Mouse (Mus musculus) kidney, postnatal 14 days (tissue): ENCODE data around the gene Sla2.
"Not testable (repeated sequence)": the region's sequence is repeated elsewhere in the genome, so short reads cannot be mapped to it uniquely, and the experiment has no call there.

Source experiments
- DNase-seq: peaks from one replicate; pipeline ENCODE4 v3.0.0; 2022; ENCODE audit warnings: mixed read lengths

The Sla2 gene

GRCm38 (mm10) chr2:156901344-156901743 is 14.4 kb upstream of the Sla2 start:
- DNase-seq, result no peak

GRCm38 (mm10) chr2:156899184-156899583 is 12.2 kb upstream of the Sla2 start:
- DNase-seq, result no peak

DNA sequence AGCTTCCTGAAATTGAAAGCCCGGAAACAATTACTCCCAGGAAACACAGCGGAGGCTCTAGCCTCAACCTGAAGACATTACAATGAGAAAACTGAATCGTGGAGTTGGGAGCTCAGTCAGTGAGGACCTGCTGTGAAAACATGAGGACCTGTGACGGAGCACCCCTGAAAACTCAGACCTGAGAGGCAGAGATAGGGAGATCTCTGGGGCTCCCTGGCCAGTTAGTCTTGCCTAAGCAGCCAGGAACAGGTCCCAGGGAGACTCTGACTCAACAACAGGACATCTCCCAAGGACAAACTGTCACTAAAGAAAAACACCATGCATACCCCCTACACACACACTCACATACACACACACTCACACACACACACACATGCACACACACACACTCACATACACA is 11.4 kb upstream of the Sla2 start:
- DNase-seq, result no peak

GRCm38 (mm10) chr2:156897034-156897433 is 10.0 kb upstream of the Sla2 start:
- DNase-seq, result no peak

DNA sequence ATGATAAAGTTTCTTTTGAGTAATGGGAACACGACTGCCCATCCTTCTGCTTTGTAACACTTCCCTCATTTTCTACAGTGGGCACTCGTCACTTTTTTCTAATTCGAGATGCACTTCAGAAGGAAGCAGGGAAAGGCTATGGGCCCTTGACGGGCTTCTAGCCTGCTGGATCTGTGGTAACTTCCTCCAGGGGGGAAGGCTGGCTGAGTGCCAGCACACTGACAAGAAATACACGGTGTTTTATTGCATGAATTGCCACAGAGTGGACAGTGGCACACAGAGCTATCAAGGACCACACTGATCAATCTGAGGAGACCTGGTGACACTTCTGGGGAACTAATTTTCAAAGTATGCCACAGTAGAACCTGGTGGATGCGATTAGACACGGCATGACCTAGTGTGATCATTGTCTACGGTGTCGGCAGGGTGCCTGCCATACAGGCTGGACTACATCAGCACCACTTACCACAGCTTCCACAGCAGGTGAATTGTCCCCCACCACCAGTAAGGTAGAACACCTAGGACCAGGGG is 9.5 kb upstream of the Sla2 start:
- DNase-seq, result no peak

- no peak for DNase-seq
These were observed 7.7 kb upstream of the Sla2 start for GRCm38 (mm10) chr2:156894496-156895265.

- no peak for DNase-seq
These were observed 5.8 kb upstream of the Sla2 start for GRCm38 (mm10) chr2:156892821-156893220.

DNA sequence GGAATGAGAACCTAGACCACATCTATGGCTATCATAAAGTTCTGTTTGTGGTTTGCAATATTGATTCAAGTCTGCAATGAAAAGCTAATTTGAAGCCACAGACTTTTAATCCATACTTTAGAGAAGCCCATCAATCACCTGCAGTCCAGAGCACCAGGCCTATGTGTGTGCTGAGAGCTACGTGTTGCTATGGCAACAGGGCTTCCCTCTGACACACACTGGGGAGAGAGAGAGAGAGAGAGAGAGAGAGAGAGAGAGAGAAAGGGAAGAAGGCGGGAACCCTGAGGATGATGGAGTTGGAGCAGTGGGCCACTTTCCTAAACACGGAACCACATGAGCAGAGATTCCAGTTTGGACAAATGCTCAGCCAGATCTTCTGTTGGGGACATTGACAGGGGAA is 5.2 kb upstream of the Sla2 start:
- DNase-seq, result no peak

GRCm38 (mm10) chr2:156888490-156888889 is 1.5 kb upstream of the Sla2 start:
- DNase-seq, result no peak

GRCm38 (mm10) chr2:156886084-156886631 is 834 bp downstream of the Sla2 start:
- no peak for DNase-seq

DNA sequence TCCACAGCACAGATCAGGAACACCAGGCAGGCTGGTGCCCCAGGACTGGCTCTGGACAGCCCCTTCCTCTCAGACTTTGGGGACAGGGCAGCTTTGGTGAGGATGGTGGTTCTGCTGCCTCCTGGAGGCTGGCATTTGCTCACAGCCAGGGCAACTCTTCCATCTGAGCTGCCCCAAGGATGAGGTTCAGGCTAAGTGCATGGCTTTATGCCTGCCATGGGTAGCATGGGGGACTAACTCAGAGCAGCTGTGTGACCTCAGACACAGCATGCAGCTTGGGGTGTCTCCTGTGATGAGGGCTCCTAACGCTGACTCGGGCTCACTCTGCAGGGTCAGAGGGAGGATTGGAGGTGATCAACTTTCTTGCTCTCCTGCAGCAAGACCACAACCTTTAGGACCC is 1.3 kb downstream of the Sla2 start:
- DNase-seq, result not testable (repeated sequence)

GRCm38 (mm10) chr2:156884396-156885211 is 2.4 kb downstream of the Sla2 start:
- DNase-seq, result no peak

- DNase-seq, result no peak
These were observed 4.5 kb downstream of the Sla2 start for GRCm38 (mm10) chr2:156882431-156883001.

- no peak for DNase-seq
These were observed 7.5 kb downstream of the Sla2 start for GRCm38 (mm10) chr2:156879541-156879940.

GRCm38 (mm10) chr2:156877726-156878125 is 9.3 kb downstream of the Sla2 start:
- peak; percentile 24 for DNase-seq

DNA sequence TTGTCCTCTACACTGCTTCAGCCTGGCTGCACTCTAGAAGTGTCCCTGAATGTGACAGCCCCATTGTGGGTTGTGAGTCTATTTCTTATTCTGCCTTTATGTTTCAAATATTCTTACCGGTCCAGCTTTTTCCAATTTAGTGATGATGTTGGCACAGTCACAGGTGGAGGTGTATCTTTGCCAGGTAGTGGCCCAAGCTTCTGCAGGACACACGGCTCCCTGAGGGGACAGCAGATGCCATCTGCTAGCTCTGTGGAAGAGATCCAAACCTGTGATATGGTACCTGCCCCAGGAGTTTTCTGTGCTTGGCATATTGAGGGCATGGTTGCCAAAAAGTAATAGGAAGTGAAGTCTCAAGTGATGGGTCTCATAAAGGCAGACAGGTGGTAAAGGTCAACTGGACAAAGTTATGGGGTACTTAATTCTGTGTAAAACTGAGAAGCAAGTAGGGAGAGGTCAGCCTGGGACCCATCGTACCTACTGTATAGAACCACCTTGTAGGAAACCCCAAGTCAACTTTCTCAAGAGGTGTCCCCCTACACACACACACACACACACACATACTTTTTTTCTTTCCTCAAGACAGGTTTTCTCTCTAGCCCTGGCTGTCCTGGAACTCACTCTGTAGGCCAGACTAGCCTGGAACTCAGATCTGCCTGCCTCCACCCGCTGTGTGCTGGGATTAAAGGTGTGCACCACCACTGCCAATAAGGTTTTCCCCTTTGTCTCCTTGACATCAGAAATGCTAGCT is 12.1 kb downstream of the Sla2 start:
- DNase-seq, result no peak

- no peak for DNase-seq
These were observed 12.8 kb downstream of the Sla2 start for GRCm38 (mm10) chr2:156874047-156874759.

GRCm38 (mm10) chr2:156873629-156874028 is 13.4 kb downstream of the Sla2 start:
- DNase-seq, result peak; percentile 49

DNA sequence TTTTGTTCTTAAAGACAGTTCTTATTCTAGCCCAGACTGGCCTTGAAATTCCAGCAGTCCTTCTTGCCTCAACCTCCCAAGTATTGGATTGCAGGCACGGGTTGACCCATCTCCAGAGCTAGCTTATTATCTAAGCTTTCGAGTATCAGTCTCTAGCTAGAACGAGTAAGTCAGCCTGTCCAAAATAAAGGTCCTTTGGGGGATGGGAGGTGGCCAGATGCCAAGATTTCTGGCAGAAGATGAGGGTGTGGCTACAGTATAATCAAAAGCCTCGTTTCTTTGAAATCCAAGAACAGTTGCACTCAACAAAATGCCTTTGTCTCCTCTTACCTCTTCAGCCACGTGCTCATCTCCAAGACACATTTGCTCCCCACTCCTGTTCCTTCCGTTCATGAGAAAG is 16.5 kb downstream of the Sla2 start:
- peak; percentile 33 for DNase-seq

DNA sequence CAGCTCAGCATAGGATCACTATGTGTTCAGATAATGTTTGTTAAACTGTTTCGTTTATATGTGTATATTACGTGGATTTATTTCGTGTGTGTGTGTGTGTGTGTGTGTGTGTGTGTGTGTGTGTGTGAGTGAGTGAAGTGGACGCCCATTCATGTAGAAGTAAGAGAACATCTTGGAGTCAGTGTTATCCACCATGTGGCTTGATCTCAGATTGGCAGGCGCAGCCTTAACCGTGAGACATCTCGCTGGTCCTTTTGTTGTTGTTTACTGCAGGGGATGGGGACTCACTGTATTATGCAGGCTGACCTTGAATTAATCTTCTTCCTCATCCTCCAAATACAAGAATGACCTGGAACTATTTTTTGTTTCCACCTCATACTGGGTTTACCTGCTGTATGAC is 17.4 kb downstream of the Sla2 start:
- no peak for DNase-seq

GRCm38 (mm10) chr2:156868994-156869393 is 18.0 kb downstream of the Sla2 start:
- DNase-seq, result peak; percentile 56

GRCm38 (mm10) chr2:156864481-156864880 is 22.5 kb downstream of the Sla2 start:
- no peak for DNase-seq
